Mouse (Mus musculus) liver, embryonic 15.5 days (tissue): Measurements from ENCODE around the gene Pcdh15. TPM values are rescaled to one million over a fixed set of nuclear protein-coding genes. Genes with fewer than 3 reads are reported as not detected.

Source experiments
- ATAC-seq: fragments of 200-750 bp; cut with Nextera tagmentation; 2 replicates; pipeline ENCODE4 v1.8.0; 2017; ENCODE audit warnings: moderate number of reproducible peaks, mild to moderate bottlenecking, moderate library complexity; ENCODE audit not compliant: insufficient read depth
- H3K27ac ChIP-seq: fragments of 300-500 bp; sonication (generic); replicated peaks from 2 replicates; pipeline ENCODE4 v1.5.1; 2015; ENCODE audit warnings: mild to moderate bottlenecking, inconsistent platforms
- H3K27me3 ChIP-seq: fragments of 300-500 bp; sonication (generic); 2 replicates; pipeline ENCODE4 v1.6.1; 2015; ENCODE audit warnings: mild to moderate bottlenecking, inconsistent platforms
- H3K36me3 ChIP-seq: fragments of 300-500 bp; sonication (generic); replicated peaks from 2 replicates; pipeline ENCODE4 v1.6.1; 2015; ENCODE audit warnings: moderate library complexity, mild to moderate bottlenecking, inconsistent platforms
- H3K4me1 ChIP-seq: fragments of 300-500 bp; sonication (generic); replicated peaks from 2 replicates; pipeline ENCODE4 v1.6.1; 2015; ENCODE audit warnings: inconsistent platforms
- H3K4me2 ChIP-seq: fragments of 300-500 bp; sonication (generic); 2 replicates; pipeline ENCODE4 v1.6.1; 2015; ENCODE audit warnings: moderate library complexity, mild to moderate bottlenecking, inconsistent platforms
- H3K4me3 ChIP-seq: fragments of 300-500 bp; sonication (generic); replicated peaks from 2 replicates; pipeline ENCODE4 v1.5.1; 2015; ENCODE audit warnings: mild to moderate bottlenecking, inconsistent platforms
- H3K9ac ChIP-seq: fragments of 300-500 bp; sonication (generic); 2 replicates; pipeline ENCODE4 v1.6.1; 2015; ENCODE audit warnings: moderate library complexity, mild to moderate bottlenecking, inconsistent platforms
- H3K9me3 ChIP-seq: fragments of 300-500 bp; sonication (generic); replicated peaks from 2 replicates; pipeline ENCODE4 v1.6.1; 2016; ENCODE audit warnings: inconsistent platforms
- WGBS: fragments of 180-500 bp; shearing (Covaris S2); methylation state at CpG from one replicate; pipeline ENCODE4 v1.1.7; 2015; ENCODE audit warnings: mixed read lengths; ENCODE audit not compliant: insufficient replicate concordance; 5-methylcytosine and 5-hydroxymethylcytosine counted together
- polyA plus RNA-seq: library from polyadenylated mRNA; unstranded; fragments of >200 nt; fragmentation: Nextera tagmentation; extraction: Ambion mirVana; gene quantifications from 2 replicates; pipeline ENCODE4 v1.2.1, GENCODE M21; 2015

Pcdh15 gene
- polyA plus RNA-seq, 1 experiment from 2014 or later: 0.20 TPM

DNA sequence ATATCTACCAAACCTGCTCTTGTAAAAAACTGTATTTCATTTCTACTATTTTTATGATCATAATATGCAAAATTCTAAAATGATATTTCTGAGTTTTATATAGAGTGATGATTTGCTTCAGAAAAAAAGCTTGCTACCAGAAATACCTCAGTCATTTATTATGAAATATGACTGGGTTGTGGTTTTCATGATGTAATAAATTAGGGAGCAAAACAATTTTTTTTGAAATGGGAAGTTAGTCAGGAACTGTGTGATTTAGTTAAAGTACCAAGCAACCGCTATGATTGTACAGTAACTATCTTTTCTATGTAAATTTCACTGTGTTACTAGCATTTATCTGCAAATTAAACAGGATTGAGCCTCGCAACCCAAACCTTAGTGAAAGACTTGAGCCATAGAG lies 1480.8 kb downstream of the Pcdh15 start:
- Histone ChIP-seq H3K27ac (no peak overlapping the region), H3K4me2 (no peak overlapping the region), H3K36me3 (no peaks in the 10 kb centered on the region), H3K4me1 (no peaks in the 10 kb centered on the region), H3K9me3 (0 out of 2 replicates have a peak, but pooled peaks cover 3% of the 10 kb centered on the region), H3K27me3 (no peaks in the 10 kb centered on the region), H3K4me3 (no peak overlapping the region), H3K9ac (no peak overlapping the region)
- 48% methylated on average over 2 of the region's 2 CpGs for WGBS
- ATAC-seq: no peak

DNA sequence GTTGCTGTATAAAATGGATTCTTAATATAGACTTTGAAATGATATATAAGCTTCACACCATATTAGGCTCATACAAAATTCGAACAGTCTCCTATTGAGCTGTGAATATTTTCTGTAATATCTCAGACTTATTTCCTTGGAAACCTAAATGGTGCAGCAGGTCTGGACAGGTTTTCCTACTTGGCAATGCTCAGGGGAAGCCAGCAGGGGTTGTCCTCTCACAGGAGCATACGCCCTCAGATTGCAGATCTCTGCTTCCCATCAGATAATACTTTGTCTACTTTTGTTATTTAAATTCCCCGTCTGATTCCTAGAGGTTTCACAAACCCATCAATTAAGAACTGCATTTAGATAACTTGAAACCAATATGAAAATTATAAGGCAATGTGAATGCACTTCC lies 1492.7 kb downstream of the Pcdh15 start:
- H3K27ac ChIP-seq: no peak overlapping the region
- no peaks in the 10 kb centered on the region for H3K36me3 ChIP-seq
- no peak overlapping the region for H3K9ac ChIP-seq
- no peak overlapping the region for H3K4me2 ChIP-seq
- no peak overlapping the region for H3K4me3 ChIP-seq
- H3K27me3 ChIP-seq: no peaks in the 10 kb centered on the region
- 49% methylated on average over 3 of the region's 3 CpGs for WGBS
- no peaks in the 10 kb centered on the region for H3K4me1 ChIP-seq
- ATAC-seq: no peak
- H3K9me3 ChIP-seq: no peaks in the 10 kb centered on the region

DNA sequence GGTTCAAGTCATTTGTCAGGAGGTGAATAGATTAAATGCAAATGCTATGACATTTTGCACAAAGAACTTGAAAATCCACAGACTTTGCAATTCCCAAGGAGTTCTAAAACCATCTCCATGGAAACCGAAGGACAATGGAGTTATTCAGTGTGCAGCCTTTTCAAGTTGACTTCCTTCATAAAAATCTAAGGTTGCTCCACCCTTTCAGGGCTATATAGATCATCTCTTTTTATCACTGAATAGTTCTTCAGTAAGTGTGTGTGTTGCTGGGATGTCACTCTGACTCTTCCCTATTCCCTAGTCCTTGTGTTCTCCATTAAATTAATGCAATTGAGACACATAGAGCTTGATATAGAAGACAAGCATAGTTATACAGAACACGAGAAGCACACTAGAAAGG lies 1508.5 kb downstream of the Pcdh15 start:
- H3K4me3 ChIP-seq: no peak overlapping the region
- no peak overlapping the region for H3K27ac ChIP-seq
- 41% methylated on average over 2 of the region's 2 CpGs for WGBS
- ATAC-seq: no peak
- no peaks in the 10 kb centered on the region for H3K27me3 ChIP-seq
- H3K9me3 ChIP-seq: no peaks in the 10 kb centered on the region
- no peaks in the 10 kb centered on the region for H3K4me1 ChIP-seq
- no peaks in the 10 kb centered on the region for H3K36me3 ChIP-seq
- no peak overlapping the region for H3K9ac ChIP-seq
- H3K4me2 ChIP-seq: no peak overlapping the region

DNA sequence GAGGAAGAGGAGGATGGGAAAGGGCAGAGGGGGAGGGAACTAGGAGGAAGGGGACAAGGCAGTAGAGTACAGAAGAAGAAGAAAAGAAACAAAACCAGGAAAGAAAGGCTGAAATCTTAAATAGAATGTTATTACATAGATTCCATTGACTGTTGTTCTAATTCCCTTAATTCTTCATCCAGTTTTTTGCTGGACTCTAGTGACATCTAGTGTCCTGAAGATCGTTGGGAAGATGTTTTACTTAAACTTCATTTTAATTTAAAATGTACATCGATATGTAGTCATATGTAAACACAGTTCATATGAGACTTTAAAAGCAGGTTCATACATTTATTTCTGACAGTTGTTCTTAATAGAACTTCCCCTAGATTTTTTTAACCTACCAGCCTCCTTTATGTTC lies 1522.7 kb downstream of the Pcdh15 start:
- 34% methylated on average over 2 of the region's 2 CpGs for WGBS
- H3K9ac ChIP-seq: no peak overlapping the region
- H3K9me3 ChIP-seq: no peaks in the 10 kb centered on the region
- no peak overlapping the region for H3K4me3 ChIP-seq
- no peak for ATAC-seq
- H3K36me3 ChIP-seq: no peaks in the 10 kb centered on the region
- no peaks in the 10 kb centered on the region for H3K27me3 ChIP-seq
- no peak overlapping the region for H3K27ac ChIP-seq
- no peak overlapping the region for H3K4me2 ChIP-seq
- H3K4me1 ChIP-seq: no peaks in the 10 kb centered on the region

DNA sequence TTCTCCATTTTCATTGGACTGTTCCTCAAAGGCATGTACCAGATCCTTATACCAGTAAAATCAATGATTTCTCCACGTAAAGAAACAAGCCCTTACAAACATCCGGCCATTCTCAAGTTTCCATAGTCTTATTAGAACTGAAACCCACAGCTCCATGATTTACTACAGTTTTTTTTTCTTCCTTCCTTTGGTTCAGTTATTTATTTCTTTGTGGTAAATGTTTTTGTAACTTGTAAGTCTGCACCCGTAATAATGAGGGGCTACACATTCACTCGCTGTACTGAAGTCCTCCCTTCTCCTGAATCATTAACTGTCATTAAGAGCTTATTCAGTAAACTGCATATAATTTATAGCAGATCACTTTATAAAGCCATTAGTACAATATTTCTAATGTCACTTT lies 1526.6 kb downstream of the Pcdh15 start:
- Histone ChIP-seq H3K9me3 (no peaks in the 10 kb centered on the region), H3K27ac (no peak overlapping the region), H3K36me3 (no peaks in the 10 kb centered on the region), H3K4me2 (no peak overlapping the region), H3K9ac (no peak overlapping the region), H3K27me3 (no peaks in the 10 kb centered on the region), H3K4me3 (no peak overlapping the region), H3K4me1 (no peaks in the 10 kb centered on the region)
- no peak for ATAC-seq
- 37% methylated on average over 4 of the region's 4 CpGs for WGBS

DNA sequence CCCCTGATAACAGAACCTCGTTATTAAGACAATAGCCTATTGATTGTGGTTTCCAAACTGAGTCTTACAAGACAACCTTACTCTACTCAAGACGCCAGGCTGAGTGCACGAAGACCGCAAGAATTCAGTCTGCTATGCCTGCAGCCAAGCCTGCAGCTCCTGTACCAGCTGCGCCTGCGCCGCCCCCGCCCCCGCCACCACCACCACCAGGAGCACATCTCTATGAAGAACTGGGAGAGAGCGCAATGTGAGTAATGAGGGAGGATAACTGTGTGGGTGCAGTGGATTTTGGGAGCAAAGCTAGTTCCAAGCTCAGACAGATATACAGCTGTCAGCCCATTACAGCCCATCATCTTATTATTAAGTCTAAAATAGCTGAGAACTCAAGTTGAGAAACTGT lies 1527.5 kb downstream of the Pcdh15 start:
- no peak for ATAC-seq
- H3K9me3 ChIP-seq: 0 out of 2 replicates have a peak, but pooled peaks cover 2% of the 10 kb centered on the region
- 56% methylated on average over 10 of the region's 10 CpGs for WGBS

DNA sequence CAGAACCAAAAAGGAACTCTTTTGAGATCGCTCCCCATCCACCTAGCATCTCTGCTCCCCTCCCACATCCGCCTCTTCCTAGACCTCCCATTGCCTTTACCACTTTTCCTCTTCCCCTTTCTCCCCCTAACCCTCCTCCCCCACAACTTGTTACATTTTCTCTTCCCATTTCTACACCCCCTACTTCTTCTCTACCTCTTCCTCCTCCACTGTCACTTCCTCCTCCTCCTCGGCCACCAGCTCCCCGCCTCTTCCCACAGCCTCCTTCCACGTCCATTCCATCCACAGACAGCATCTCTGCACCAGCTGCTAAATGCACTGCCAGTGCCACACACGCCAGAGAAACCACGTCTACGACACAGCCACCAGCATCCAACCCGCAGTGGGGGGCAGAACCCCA lies 1532.2 kb downstream of the Pcdh15 start:
- Histone ChIP-seq H3K4me3 (no peak overlapping the region), H3K9me3 (0 out of 2 replicates have a peak, but pooled peaks cover 2% of the 10 kb centered on the region), H3K27me3 (no peaks in the 10 kb centered on the region), H3K36me3 (no peaks in the 10 kb centered on the region), H3K4me1 (no peaks in the 10 kb centered on the region), H3K4me2 (no peak overlapping the region), H3K9ac (no peak overlapping the region), H3K27ac (no peak overlapping the region)
- WGBS: 35% methylated on average over 9 of the region's 9 CpGs
- no peak for ATAC-seq

More for the DNA sequence above, 1527.5 kb downstream of the Pcdh15 start:
- H3K36me3 ChIP-seq: no peaks in the 10 kb centered on the region
- no peaks in the 10 kb centered on the region for H3K4me1 ChIP-seq
- H3K27ac ChIP-seq: no peak overlapping the region
- no peak overlapping the region for H3K9ac ChIP-seq
- no peaks in the 10 kb centered on the region for H3K27me3 ChIP-seq
- H3K4me2 ChIP-seq: no peak overlapping the region
- H3K4me3 ChIP-seq: no peak overlapping the region

DNA sequence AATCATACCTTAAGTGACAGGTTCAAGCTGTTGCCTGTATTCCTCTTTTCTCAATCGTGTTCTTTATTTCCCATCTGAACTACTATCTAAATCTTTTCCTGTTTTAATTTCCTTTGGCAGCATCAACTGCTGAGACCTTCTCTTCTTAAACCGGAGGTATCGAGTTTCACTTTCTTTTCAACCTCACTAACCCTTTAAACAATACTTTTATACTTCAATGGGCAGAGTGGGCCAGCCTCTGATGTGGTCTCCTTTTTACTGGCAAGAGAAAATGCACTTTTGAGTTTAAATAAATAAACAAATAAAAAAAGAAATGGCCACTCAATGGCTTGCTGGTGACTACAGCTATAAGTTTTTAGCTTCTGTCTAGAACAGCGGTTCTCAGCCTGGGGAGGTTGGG lies 1537.9 kb downstream of the Pcdh15 start:
- H3K4me2 ChIP-seq: no peak overlapping the region
- no peak for ATAC-seq
- H3K9ac ChIP-seq: no peak overlapping the region
- no peaks in the 10 kb centered on the region for H3K27me3 ChIP-seq
- no peaks in the 10 kb centered on the region for H3K4me1 ChIP-seq
- 44% methylated on average over 4 of the region's 4 CpGs for WGBS
- no peak overlapping the region for H3K27ac ChIP-seq
- no peaks in the 10 kb centered on the region for H3K9me3 ChIP-seq
- no peak overlapping the region for H3K4me3 ChIP-seq
- H3K36me3 ChIP-seq: no peaks in the 10 kb centered on the region

DNA sequence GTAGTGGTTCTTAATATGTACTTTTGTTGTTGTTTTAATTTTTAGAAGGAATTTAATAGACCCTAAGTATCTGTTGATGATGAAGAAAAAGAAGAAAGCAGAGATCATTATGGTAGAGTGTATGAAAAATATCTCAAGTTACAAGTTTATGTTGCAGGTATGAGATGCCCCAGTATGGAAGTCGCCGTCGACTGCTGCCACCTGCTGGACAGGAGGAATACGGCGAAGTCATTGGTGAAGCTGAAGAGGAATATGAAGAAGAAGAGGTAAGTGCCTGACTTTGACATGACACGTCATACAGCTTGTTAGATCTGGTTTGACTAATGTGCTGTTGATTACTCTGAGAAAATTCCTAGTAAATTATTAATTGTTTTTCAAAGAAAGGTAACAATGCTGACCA lies 1543.0 kb downstream of the Pcdh15 start:
- no peak overlapping the region for H3K9ac ChIP-seq
- H3K27me3 ChIP-seq: no peaks in the 10 kb centered on the region
- no peaks in the 10 kb centered on the region for H3K9me3 ChIP-seq
- no peak overlapping the region for H3K4me3 ChIP-seq
- no peak for ATAC-seq
- H3K4me1 ChIP-seq: no peaks in the 10 kb centered on the region
- 45% methylated on average over 6 of the region's 6 CpGs for WGBS
- no peak overlapping the region for H3K4me2 ChIP-seq
- no peaks in the 10 kb centered on the region for H3K36me3 ChIP-seq
- H3K27ac ChIP-seq: no peak overlapping the region

DNA sequence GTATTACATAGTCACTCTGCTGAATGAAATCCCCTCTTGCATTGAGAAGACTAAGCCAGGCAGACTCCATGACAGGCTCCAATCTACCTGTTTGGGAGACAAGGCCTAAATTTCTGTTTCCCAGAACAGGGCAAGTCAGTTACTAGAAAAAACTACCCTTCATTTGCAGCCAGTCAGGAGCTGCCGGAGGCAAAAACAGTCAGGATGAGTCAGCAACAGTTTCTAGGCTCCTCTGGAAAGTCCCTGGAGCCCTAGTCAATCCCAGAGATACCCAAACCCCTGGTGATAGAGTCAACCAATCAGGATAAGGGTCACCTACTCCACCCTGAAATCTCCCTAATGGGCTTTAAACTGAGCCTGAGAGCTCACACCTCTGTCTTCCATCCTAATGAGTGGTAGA lies 1564.0 kb downstream of the Pcdh15 start:
- H3K27me3 ChIP-seq: no peaks in the 10 kb centered on the region
- no peak overlapping the region for H3K27ac ChIP-seq
- ATAC-seq: no peak
- H3K9me3 ChIP-seq: 0 out of 2 replicates have a peak, but pooled peaks cover 3% of the 10 kb centered on the region
- no peaks in the 10 kb centered on the region for H3K36me3 ChIP-seq
- no peaks in the 10 kb centered on the region for H3K4me1 ChIP-seq
- 52% methylated on average over 1 of the region's 1 CpGs for WGBS
- H3K4me3 ChIP-seq: no peak overlapping the region
- H3K4me2 ChIP-seq: no peak overlapping the region
- H3K9ac ChIP-seq: no peak overlapping the region

DNA sequence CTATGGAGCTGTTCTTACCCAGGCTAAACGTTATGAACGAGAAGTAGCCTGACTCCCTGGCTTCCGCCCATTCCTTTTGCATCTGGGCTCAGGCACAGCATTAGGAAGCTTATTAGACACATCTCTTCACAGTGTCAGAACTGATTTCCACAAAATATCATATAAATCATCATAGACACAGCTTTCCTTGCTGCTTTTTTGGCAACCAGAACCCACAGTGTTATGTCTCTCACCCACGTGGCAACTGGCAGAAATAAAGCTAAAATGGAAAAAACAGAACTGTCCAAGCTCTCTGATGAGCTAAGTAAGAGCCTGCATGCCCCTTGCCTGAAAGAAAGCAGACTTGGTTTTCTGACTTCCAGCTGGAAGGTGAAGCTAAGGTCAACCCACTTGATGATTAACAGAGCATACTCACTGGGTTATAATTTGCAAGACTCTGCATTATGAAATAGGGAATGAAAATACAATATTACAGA lies 1580.9 kb downstream of the Pcdh15 start:
- no peaks in the 10 kb centered on the region for H3K9me3 ChIP-seq
- 57% methylated on average over 4 of the region's 4 CpGs for WGBS
- H3K27me3 ChIP-seq: no peaks in the 10 kb centered on the region
- H3K4me3 ChIP-seq: no peak overlapping the region
- H3K27ac ChIP-seq: no peak overlapping the region
- H3K4me2 ChIP-seq: no peak overlapping the region
- no peak overlapping the region for H3K9ac ChIP-seq
- no peaks in the 10 kb centered on the region for H3K36me3 ChIP-seq
- no peaks in the 10 kb centered on the region for H3K4me1 ChIP-seq
- no peak for ATAC-seq

DNA sequence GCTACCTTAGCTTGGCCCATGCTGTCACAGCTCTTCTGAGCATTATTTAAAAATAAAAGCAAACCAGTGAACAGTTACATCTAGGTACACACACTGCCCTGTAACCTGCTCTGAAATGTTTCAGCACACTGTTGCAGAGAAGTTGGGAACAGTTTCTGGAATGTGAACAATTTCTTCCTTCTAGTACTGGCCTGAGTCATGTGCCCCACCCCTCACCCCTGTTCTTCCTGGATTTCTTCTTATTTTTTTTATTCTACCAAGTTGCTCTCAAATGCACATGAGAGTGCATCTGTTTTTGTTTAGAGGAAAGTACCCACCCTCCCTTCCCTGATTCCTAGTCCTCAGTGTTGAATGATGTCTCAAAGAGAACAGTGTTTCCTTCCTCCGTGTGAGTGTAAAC lies 1581.4 kb downstream of the Pcdh15 start:
- no peaks in the 10 kb centered on the region for H3K4me1 ChIP-seq
- H3K9me3 ChIP-seq: no peaks in the 10 kb centered on the region
- no peak for ATAC-seq
- H3K36me3 ChIP-seq: no peaks in the 10 kb centered on the region
- no peaks in the 10 kb centered on the region for H3K27me3 ChIP-seq
- WGBS: 23% methylated on average over 1 of the region's 1 CpGs
- H3K4me2 ChIP-seq: no peak overlapping the region
- H3K4me3 ChIP-seq: no peak overlapping the region
- H3K27ac ChIP-seq: no peak overlapping the region; the same call in 1 of the 2 replicates
- H3K9ac ChIP-seq: no peak overlapping the region
